Mouse (Mus musculus): ENCODE data around the gene Mrgbp. TPM values are rescaled to one million over a fixed set of nuclear protein-coding genes. Genes with fewer than 3 reads are reported as not detected.

Mrgbp gene
- polyA plus RNA-seq, 1 experiment from 2014 or later = 43.6 TPM

DNA sequence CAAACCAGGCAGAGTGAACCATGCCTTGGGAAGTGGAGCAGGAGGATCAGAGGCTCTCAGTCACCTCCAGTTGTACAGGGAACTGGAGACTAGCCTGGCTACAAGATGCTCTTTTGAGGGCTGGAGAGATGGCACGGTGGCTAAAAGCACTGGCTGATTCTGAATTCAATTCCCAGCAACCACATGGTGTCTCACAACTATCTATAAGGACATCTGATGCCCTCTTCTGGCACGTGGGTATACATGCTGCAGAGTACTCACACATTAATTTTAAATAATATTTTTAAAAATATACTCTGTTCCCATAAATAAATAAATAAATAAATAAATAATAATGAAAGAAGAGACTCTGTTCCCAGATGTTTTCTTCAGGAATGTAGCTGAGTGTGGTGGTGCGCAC lies 25.9 kb upstream of the Mrgbp start:
- no peak for ATAC-seq (ENCODE audit: low FRiP score)
- DNase-seq (ENCODE audit: low spot score) = no peak
- 52% methylated on average over 3 of the region's 3 CpGs for WGBS

DNA sequence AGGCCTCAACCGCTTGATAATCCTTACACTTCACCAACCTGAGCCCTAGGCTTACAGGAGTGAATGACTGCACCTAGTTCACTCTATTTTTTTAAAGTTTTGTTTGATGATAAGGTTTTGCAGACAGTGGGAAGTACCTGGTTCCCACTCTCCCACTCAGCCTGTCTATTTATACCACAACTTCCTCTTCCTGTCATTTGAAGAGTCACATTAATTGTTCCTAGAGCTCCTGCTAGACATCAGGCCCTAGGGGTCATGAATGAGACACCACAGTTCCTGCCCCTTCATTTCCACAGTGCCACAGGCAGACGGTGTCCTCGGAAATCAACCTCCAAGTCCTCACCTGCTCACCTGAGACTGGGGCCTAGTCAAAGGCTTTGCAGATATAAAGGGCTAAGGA lies 24.6 kb upstream of the Mrgbp start:
- H3K36me3 ChIP-seq (ENCODE audit: control insufficient read depth, insufficient read depth, low read length) = no peaks in the 10 kb centered on the region
- WGBS = 90% methylated on average over 3 of the region's 3 CpGs
- no peak overlapping the region for H3K4me3 ChIP-seq (ENCODE audit: low read depth, low read length)

More for the DNA sequence above, 25.9 kb upstream of the Mrgbp start:
- Histone ChIP-seq H3K27ac (ENCODE audit: low read depth, low read length) (no peak overlapping the region), H3K4me3 (ENCODE audit: low read depth, low read length) (no peak overlapping the region), H3K9me3 (ENCODE audit: control insufficient read depth, low read length) (no peaks in the 10 kb centered on the region), H3K4me1 (replicated peaks; ENCODE audit: control insufficient read depth, insufficient read depth, low read length) (no peaks in the 10 kb centered on the region), H3K9ac (ENCODE audit: low read depth, low read length) (no peak overlapping the region), H3K4me2 (replicated peaks; ENCODE audit: low read depth, low read length) (no peak overlapping the region), H3K27me3 (ENCODE audit: control insufficient read depth, insufficient read depth, low read length) (no peaks in the 10 kb centered on the region), H3K36me3 (ENCODE audit: control insufficient read depth, insufficient read depth, low read length) (no peaks in the 10 kb centered on the region)

DNA sequence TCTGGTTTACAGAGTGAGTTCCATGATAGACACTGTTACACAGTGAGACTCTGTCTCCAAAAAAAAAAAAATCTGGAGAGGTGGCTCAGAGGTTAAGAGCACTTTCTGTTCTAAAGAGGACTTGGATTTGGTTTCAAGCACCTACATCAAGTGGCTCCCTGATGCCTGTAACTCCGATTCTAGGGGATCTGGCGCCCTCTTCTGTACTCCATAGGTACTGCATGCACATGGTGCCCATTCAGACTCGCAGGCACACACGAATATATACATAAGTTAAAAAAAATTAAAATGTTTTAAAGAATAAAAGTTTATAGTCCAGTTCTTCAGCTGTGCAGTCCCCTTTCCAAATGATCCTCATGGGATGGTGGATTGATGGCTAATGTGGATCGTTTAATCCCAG lies 20.9 kb upstream of the Mrgbp start:
- no peak for ATAC-seq (ENCODE audit: low FRiP score)
- H3K27me3 ChIP-seq (ENCODE audit: control insufficient read depth, insufficient read depth, low read length) = no peaks in the 10 kb centered on the region
- 53% methylated on average over 5 of the region's 5 CpGs for WGBS
- H3K9ac ChIP-seq (ENCODE audit: low read depth, low read length) = no peak overlapping the region
- no peaks in the 10 kb centered on the region for H3K36me3 ChIP-seq (ENCODE audit: control insufficient read depth, insufficient read depth, low read length)
- no peak overlapping the region for H3K4me3 ChIP-seq (ENCODE audit: low read depth, low read length)
- DNase-seq (ENCODE audit: low spot score) = peak; percentile 33
- H3K4me1 ChIP-seq (replicated peaks; ENCODE audit: control insufficient read depth, insufficient read depth, low read length) = no peaks in the 10 kb centered on the region
- no peaks in the 10 kb centered on the region for H3K9me3 ChIP-seq (ENCODE audit: control insufficient read depth, low read length)
- no peak overlapping the region for H3K4me2 ChIP-seq (replicated peaks; ENCODE audit: low read depth, low read length)
- H3K27ac ChIP-seq (ENCODE audit: low read depth, low read length) = no peak overlapping the region

More for the DNA sequence above, 24.6 kb upstream of the Mrgbp start:
- Histone ChIP-seq H3K27me3 (ENCODE audit: control insufficient read depth, insufficient read depth, low read length) (no peaks in the 10 kb centered on the region), H3K9me3 (ENCODE audit: control insufficient read depth, low read length) (no peaks in the 10 kb centered on the region), H3K4me2 (replicated peaks; ENCODE audit: low read depth, low read length) (no peak overlapping the region), H3K4me1 (replicated peaks; ENCODE audit: control insufficient read depth, insufficient read depth, low read length) (no peaks in the 10 kb centered on the region), H3K9ac (ENCODE audit: low read depth, low read length) (no peak overlapping the region), H3K27ac (ENCODE audit: low read depth, low read length) (no peak overlapping the region)
- ATAC-seq (ENCODE audit: low FRiP score) = no peak
- no peak for DNase-seq (ENCODE audit: low spot score)

DNA sequence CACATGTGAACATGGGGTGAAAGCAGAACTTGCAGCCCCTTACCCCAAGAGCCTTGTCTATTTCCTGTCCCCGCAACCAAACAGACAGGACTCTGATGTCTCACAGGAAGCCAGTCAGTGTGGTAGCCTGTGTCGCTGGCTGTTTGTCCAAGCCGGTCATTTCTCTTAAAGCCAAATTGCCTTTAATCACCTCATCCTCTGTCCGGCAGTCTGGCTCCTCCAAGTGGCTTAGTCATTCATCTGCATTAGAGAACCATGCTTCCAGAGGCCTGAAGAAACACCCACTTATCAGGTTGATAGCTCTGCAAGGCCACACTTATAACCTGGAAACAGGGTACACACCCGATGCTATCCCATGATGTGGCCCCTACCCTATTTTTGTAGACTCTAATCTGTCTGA lies 19.0 kb upstream of the Mrgbp start:
- Histone ChIP-seq H3K4me3 (ENCODE audit: low read depth, low read length) (no peak overlapping the region), H3K36me3 (ENCODE audit: control insufficient read depth, insufficient read depth, low read length) (no peaks in the 10 kb centered on the region), H3K27ac (ENCODE audit: low read depth, low read length) (no peak overlapping the region), H3K9me3 (ENCODE audit: control insufficient read depth, low read length) (no peaks in the 10 kb centered on the region), H3K4me1 (replicated peaks; ENCODE audit: control insufficient read depth, insufficient read depth, low read length) (no peaks in the 10 kb centered on the region), H3K27me3 (ENCODE audit: control insufficient read depth, insufficient read depth, low read length) (no peaks in the 10 kb centered on the region), H3K9ac (ENCODE audit: low read depth, low read length) (no peak overlapping the region), H3K4me2 (replicated peaks; ENCODE audit: low read depth, low read length) (no peak overlapping the region)
- DNase-seq (ENCODE audit: low spot score) (no peak), ATAC-seq (ENCODE audit: low FRiP score) (no peak)
- 74% methylated on average over 5 of the region's 5 CpGs for WGBS

DNA sequence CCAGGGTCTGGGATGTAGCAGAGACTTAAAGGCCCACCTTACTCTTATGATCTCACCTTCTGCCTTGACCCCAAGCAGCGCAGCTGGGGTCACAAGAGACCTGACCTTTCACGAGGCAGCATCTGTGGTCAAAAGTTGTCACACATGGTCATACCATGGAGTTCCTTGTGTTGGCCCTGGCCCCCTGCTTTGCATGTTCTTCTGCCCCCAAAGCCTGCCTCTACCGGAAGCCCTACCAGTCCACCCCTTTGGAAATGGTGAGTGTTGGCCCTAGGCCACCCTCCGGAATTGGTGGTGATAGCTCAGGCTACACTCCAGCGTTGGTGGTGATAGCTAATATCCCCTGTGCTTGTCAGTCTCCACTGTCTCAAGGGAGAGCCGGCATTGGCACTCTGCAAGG lies 17.8 kb upstream of the Mrgbp start:
- ATAC-seq (ENCODE audit: low FRiP score) = no peak
- no peaks in the 10 kb centered on the region for H3K9me3 ChIP-seq (ENCODE audit: control insufficient read depth, low read length)
- H3K36me3 ChIP-seq (ENCODE audit: control insufficient read depth, insufficient read depth, low read length) = no peaks in the 10 kb centered on the region
- DNase-seq (ENCODE audit: low spot score) = no peak
- 65% methylated on average over 6 of the region's 6 CpGs for WGBS
- H3K4me2 ChIP-seq (replicated peaks; ENCODE audit: low read depth, low read length) = no peak overlapping the region
- H3K27me3 ChIP-seq (ENCODE audit: control insufficient read depth, insufficient read depth, low read length) = no peaks in the 10 kb centered on the region
- H3K27ac ChIP-seq (ENCODE audit: low read depth, low read length) = no peak overlapping the region
- no peak overlapping the region for H3K9ac ChIP-seq (ENCODE audit: low read depth, low read length)
- H3K4me1 ChIP-seq (replicated peaks; ENCODE audit: control insufficient read depth, insufficient read depth, low read length) = no peaks in the 10 kb centered on the region
- no peak overlapping the region for H3K4me3 ChIP-seq (ENCODE audit: low read depth, low read length)

DNA sequence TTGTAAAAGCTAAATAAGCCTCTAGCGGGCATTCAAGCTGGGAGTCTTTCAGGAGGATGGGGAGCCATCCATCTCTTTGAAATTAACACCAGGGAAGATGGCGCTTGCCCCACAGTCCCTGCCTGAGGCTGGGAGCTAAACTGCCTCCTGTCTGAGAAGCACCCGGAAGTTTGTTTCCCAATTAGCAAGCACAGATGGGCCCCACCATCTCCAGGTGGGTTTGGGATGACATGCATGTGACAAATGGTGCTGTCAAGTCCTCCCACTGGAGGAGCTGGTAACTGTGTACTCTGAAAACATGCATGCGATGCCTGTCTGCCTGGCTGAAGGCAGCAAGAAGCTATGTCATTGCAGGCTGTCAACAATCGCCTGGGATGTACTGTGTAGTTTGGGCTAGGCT lies 17.3 kb upstream of the Mrgbp start:
- 44% methylated on average over 5 of the region's 5 CpGs for WGBS
- 0 out of 2 replicates have a peak, but pooled peaks have one; percentile 38 for ATAC-seq (ENCODE audit: low FRiP score)
- peak; percentile 18 for DNase-seq (ENCODE audit: low spot score)

DNA sequence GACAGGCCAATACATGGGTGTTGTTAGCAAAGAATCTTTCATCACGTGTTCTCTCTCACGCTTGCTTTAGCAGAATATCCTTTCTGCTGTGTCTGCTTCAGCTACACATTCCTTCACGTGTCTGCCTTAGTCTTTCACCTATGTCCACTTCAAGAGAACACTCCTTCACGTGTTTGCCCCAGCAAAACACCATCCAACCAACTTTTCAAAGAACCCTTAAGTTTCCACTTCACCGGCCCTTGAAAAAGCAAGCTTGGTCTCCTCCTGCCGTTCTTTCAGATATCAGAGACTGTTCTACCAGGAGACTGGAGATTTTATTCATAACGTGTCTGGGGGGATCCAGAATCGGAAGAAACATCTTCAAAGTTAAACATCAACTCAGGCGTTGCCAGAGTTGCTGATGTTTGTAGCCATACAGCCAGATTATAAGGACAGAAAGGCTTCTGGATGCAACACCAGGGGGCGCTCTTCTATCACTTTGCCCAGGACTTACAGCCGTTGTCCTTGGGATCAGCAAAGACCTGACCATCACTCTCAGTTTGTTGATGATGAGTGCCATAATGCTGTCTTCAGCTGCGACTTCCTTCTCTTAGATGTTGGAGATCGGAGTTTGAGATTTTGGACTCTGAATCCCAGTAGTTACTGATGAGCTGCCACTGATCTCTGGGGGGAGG lies 14.7 kb upstream of the Mrgbp start:
- Histone ChIP-seq H3K4me2 (replicated peaks; ENCODE audit: low read depth, low read length) (no peak overlapping the region), H3K4me3 (ENCODE audit: low read depth, low read length) (no peak overlapping the region), H3K27me3 (ENCODE audit: control insufficient read depth, insufficient read depth, low read length) (no peaks in the 10 kb centered on the region), H3K9ac (ENCODE audit: low read depth, low read length) (no peak overlapping the region), H3K9me3 (ENCODE audit: control insufficient read depth, low read length) (no peaks in the 10 kb centered on the region), H3K36me3 (ENCODE audit: control insufficient read depth, insufficient read depth, low read length) (no peaks in the 10 kb centered on the region), H3K27ac (ENCODE audit: low read depth, low read length) (no peak overlapping the region), H3K4me1 (replicated peaks; ENCODE audit: control insufficient read depth, insufficient read depth, low read length) (no peaks in the 10 kb centered on the region)
- DNase-seq (ENCODE audit: low spot score) (peak; percentile 83), ATAC-seq (ENCODE audit: low FRiP score) (no peak)
- 39% methylated on average over 13 of the region's 13 CpGs for WGBS

More for the DNA sequence above, 17.3 kb upstream of the Mrgbp start:
- Histone ChIP-seq H3K4me1 (replicated peaks; ENCODE audit: control insufficient read depth, insufficient read depth, low read length) (no peaks in the 10 kb centered on the region), H3K4me2 (replicated peaks; ENCODE audit: low read depth, low read length) (no peak overlapping the region), H3K27ac (ENCODE audit: low read depth, low read length) (no peak overlapping the region), H3K9ac (ENCODE audit: low read depth, low read length) (no peak overlapping the region), H3K36me3 (ENCODE audit: control insufficient read depth, insufficient read depth, low read length) (no peaks in the 10 kb centered on the region), H3K27me3 (ENCODE audit: control insufficient read depth, insufficient read depth, low read length) (no peaks in the 10 kb centered on the region), H3K9me3 (ENCODE audit: control insufficient read depth, low read length) (no peaks in the 10 kb centered on the region), H3K4me3 (ENCODE audit: low read depth, low read length) (no peak overlapping the region)

DNA sequence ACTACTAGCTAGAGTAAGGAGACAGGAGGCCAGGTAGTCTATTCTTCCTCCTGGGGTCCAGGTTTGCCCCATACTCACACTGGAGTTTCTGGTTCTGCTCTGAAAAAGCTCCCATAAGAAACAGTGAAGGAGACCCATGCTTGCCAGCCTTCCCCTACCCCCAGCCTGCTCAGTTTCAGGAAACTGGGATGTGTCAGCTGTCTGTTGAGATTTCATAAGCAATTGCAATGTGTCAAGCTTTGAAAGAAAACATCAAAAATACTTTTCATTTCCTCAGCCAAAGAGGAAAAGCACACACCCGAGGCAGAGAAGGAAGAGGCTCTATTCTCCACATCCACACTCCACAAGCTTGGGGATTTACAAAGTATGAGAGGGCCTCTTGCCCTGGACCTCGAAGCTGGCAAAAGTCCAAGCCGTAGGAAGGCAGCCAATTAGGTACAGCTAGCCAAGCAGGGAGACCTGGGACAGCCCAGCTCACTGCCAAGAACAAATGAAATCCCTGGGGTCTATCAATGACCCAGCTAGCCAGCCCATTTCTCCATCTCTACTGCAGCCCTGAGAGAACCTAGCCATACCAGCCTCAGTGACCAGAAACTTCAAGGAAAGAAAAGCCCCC lies 12.0 kb upstream of the Mrgbp start:
- ATAC-seq (ENCODE audit: low FRiP score) (no peak), DNase-seq (ENCODE audit: low spot score) (no peak)
- no peaks in the 10 kb centered on the region for H3K36me3 ChIP-seq (ENCODE audit: control insufficient read depth, insufficient read depth, low read length)
- 57% methylated on average over 3 of the region's 3 CpGs for WGBS
- no peaks in the 10 kb centered on the region for H3K27me3 ChIP-seq (ENCODE audit: control insufficient read depth, insufficient read depth, low read length)
- no peak overlapping the region for H3K9ac ChIP-seq (ENCODE audit: low read depth, low read length)
- no peak overlapping the region for H3K27ac ChIP-seq (ENCODE audit: low read depth, low read length)
- no peak overlapping the region for H3K4me2 ChIP-seq (replicated peaks; ENCODE audit: low read depth, low read length)
- no peak overlapping the region for H3K4me3 ChIP-seq (ENCODE audit: low read depth, low read length)
- no peaks in the 10 kb centered on the region for H3K9me3 ChIP-seq (ENCODE audit: control insufficient read depth, low read length)
- H3K4me1 ChIP-seq (replicated peaks; ENCODE audit: control insufficient read depth, insufficient read depth, low read length) = no peaks in the 10 kb centered on the region

DNA sequence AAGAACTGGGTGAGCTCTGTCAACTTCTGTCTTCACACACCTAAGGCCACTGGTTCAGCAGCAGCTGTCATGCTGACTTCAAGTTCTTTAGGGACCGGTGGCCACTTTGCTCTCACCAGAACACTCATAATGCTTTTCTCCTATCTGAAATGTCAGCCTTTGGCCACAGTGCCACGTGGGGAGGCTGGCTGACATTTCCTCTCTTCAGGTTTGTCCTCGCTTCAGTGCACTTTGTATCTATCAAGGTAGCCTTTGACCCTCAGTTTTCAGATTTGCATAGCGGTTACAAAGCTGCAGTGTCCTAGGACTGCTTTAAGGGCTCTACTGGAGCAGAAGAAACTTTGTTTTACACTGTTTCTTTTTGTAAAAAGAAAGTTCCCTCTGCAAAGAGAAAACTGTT lies 4.6 kb upstream of the Mrgbp start:
- ATAC-seq (ENCODE audit: low FRiP score) (no peak), DNase-seq (ENCODE audit: low spot score) (no peak)
- H3K36me3 ChIP-seq (ENCODE audit: control insufficient read depth, insufficient read depth, low read length) = no peaks in the 10 kb centered on the region
- H3K9ac ChIP-seq (ENCODE audit: low read depth, low read length) = no peak overlapping the region
- H3K9me3 ChIP-seq (ENCODE audit: control insufficient read depth, low read length) = no peaks in the 10 kb centered on the region
- H3K4me2 ChIP-seq (replicated peaks; ENCODE audit: low read depth, low read length) = no peak overlapping the region
- WGBS = 40% methylated on average over 4 of the region's 4 CpGs
- H3K27me3 ChIP-seq (ENCODE audit: control insufficient read depth, insufficient read depth, low read length) = no peaks in the 10 kb centered on the region
- no peak overlapping the region for H3K4me3 ChIP-seq (ENCODE audit: low read depth, low read length)
- no peaks in the 10 kb centered on the region for H3K4me1 ChIP-seq (replicated peaks; ENCODE audit: control insufficient read depth, insufficient read depth, low read length)
- H3K27ac ChIP-seq (ENCODE audit: low read depth, low read length) = no peak overlapping the region
